Mouse (Mus musculus): ENCODE results near the gene Methig1.
A peak's percentile ranks its signal among the peaks of the same experiment; 100 is the strongest.
"Not testable (repeated sequence)": the region's sequence is repeated elsewhere in the genome, so short reads cannot be mapped to it uniquely, and the experiment has no call there.

Gene Methig1

GRCm38 (mm10) chr15:100352711-100353250 is at the start of gene Methig1, which contains the start of gene Mettl7a2:
Gene Methig1, plus strand, starts transcription at chr15:100353149.
Gene Mettl7a2, plus strand, starts transcription at chr15:100353200.
- DNase-seq, result no peak

- DNase-seq, result no peak
These were observed 49.4 kb upstream of the Methig1 start for GRCm38 (mm10) chr15:100303428-100304018.

DNA sequence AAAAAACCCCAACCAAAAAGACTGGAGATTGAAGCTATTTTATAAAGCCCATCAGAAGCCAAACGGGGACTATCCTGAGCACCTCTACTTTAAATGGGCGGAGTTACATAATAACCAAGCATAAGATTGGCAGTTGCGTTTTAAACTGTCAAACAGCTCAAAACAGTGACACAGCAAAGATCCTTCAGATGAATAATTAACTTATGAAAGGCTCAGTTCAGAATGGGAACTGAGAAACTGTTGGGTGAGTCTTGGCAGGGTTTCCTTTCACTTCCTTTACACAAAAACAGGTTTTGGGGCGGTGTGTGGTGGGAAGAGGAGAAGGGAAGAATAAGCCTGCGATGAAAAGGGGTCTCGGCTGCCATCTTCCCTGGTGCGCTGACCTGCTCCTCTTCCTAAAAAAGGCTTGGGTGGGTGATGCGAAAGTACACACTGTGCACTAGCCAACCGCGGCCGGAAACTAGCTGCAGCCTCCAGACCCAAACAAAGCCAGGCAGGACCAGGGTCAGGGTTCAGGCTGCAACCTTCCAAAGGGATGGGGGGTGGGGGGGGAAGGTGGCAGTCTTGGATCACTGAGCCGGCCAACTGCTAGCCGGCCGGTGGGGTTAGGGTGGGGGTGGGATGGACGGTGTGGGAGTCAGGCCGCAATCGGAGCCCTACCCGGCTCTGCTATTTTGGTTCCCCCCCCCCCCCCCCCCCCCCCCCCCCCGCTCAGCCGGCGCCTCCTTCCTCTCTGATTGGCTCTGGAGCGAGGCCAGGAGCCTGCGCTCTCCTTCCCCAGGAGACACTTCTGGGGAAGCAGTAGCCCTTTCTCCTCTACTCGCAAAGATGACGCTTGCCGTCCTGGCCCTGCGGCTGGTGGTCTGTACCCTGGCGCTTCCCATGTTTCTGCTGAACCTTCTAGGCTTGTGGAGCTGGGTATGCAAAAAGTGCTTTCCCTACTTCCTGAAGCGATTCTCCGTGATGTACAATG is 48.6 kb upstream of the Methig1 start, which contains the start of gene Mettl7a1:
Gene Mettl7a1 (plus strand): TSS at position 122 of the 973 bp plus-strand sequence.
- DNase-seq, result peak; percentile 61 to 65

GRCm38 (mm10) chr15:100306201-100306600 is 46.7 kb upstream of the Methig1 start:
- no peak for DNase-seq

DNA sequence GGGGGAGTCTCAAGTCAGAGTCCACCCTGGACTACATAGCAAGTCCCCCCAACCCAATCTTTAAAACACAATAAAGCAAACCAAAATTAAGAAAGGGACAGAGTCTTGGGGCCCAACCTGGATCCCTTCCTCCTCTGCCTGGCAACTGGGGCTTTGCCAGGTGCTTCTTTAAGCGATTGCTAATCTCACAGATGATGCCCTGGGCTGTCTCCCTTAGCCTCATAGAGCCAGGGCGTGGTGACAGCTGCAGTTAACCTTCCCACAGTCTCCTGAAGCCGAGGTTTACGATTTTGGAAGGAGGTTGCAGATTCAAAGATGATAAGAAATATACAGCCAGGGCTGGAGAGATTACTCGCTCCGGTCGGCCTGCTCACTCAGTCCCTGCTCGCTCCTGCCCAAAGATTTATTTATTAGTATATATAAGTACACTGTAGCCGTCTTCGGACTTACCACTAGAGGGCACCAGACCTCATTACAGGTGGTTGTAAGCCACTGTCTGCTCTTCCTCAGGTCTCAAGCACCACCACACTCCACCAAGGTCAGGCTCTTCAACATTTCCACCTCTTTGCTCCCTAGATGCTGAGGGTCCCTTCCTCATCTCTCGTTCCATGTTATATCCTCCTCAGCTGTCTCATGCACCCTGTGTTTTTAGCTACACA is 45.4 kb upstream of the Methig1 start:
- peak; percentile 48 to 54 for DNase-seq

DNA sequence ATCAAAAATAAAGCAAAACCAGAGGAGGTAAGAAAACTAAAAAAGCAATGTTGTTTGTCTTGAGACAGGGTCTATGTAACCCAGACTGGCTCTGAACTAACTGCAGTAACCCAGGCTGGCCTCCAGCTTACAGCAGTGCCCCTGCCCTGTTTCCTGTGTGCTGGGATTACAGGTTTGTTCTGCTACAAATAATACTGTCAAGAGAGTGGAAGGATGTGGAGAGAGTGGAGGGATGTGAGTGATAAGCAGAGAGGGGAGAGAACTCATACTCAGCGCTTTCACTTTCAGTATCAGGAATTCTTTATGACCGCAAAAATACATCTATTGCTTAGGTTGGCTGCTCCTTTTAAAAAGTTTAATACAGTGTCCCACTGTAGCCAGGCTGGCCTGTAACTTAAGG is 40.6 kb upstream of the Methig1 start:
- DNase-seq, result no peak

DNA sequence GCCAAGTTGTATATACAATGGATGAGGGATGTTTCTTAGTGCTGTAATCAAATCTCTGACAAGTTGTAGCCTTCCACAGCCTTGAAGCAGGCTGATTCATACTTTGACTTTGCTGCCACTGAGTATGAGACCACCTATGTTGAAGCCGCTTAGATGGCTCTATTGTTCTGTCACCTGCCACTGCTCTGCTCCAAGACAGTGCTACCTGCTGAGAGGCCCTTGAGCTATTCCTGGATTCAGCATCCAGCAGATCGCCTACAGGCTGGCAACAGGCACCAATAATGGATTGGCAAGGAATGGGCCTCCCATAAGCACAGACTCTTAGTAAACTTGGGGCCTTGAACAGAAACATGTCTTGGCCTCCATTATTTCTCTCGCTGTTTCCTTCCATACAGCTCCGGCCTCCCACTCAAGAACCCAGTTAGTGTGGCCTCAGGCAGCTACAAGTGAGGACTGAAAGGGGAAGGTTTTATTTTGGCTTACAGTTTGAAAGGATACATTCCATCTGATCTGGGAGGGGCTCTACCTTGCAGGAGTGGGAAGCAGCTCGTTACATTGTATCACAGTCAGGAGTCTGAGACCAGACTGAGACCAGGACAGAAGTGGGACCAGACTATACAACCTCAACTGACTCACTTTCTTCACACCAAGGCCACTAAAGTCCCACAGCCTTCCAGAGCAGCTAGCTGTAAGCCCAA is 38.4 kb upstream of the Methig1 start:
- DNase-seq, result no peak

- DNase-seq, result not testable (repeated sequence)
These were observed 34.8 kb upstream of the Methig1 start for GRCm38 (mm10) chr15:100318014-100318671.

- DNase-seq, result no peak
These were observed 33.1 kb upstream of the Methig1 start for GRCm38 (mm10) chr15:100319884-100320283.

- DNase-seq, result no peak
These were observed 32.5 kb upstream of the Methig1 start for GRCm38 (mm10) chr15:100320295-100320905.

GRCm38 (mm10) chr15:100321134-100321533 is 31.8 kb upstream of the Methig1 start:
- DNase-seq, result peak in 1 of 2 experiments; percentile 13

GRCm38 (mm10) chr15:100324021-100324591 is 28.8 kb upstream of the Methig1 start:
- DNase-seq, result no peak

GRCm38 (mm10) chr15:100325235-100325634 is 27.7 kb upstream of the Methig1 start:
- DNase-seq, result no peak

DNA sequence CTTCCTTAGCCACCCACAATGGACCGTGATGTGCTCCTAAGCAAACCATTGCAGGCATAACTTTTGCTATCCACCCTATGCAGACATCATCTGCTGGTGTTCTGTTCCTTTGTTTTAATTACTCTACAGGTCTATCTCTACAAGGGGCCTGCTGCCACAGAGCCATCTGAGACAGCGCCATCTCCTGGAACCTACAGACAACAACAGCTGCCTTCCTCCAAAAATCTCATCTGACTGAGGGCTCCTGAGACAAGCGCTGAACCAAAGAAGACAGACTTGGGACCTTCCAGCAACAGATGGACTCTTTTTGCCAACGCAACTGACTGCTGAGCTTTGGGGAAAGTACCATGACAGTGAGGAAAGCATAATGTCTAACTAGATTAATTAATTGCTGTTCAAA is 24.9 kb upstream of the Methig1 start:
- DNase-seq, result peak in 1 of 2 experiments; percentile 7

GRCm38 (mm10) chr15:100329336-100329735 is 23.6 kb upstream of the Methig1 start:
- not testable (repeated sequence) for DNase-seq

- no peak for DNase-seq
These were observed 22.2 kb upstream of the Methig1 start for GRCm38 (mm10) chr15:100330739-100331138.

- not testable (repeated sequence) for DNase-seq
These were observed 20.6 kb upstream of the Methig1 start for GRCm38 (mm10) chr15:100332077-100332961.

DNA sequence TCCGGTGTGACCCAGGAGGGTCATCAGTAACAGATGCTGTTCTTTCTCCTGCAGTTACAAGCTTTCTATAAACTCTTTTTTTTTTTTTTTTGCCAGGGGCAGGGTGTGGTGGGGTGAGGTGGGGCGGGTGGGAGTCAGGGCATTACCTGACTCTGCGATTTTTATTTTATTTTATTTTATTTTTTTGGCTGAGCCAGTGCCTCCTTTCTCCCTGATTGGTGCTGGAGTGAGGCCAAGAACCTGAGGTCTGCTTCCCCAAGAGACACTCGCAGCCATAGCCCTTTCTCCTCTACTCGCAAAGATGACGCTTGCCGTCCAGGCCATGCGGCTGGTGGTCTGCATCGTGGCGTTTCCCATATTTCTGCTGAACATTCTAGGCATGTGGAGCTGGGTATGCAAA is 18.3 kb upstream of the Methig1 start, which contains the start of gene Mettl7a3:
Gene Mettl7a3 (plus strand): TSS at position 301 of the 400 bp plus-strand sequence.
- no peak for DNase-seq

GRCm38 (mm10) chr15:100337328-100337727 is 15.6 kb upstream of the Methig1 start:
- DNase-seq, result not testable (repeated sequence)

- peak; percentile 70 to 73 for DNase-seq
These were observed 15.1 kb upstream of the Methig1 start for GRCm38 (mm10) chr15:100337847-100338246.

Measured in B cell, adult 2 months (primary cell).